Mouse (Mus musculus) embryo, embryonic 11 days (tissue): ENCODE data around the gene Vmn1r104.
"Not testable (repeated sequence)": the region's sequence is repeated elsewhere in the genome, so short reads cannot be mapped to it uniquely, and the experiment has no call there.

Experiments used
- DNase-seq: peaks from one replicate; pipeline ENCODE4 v3.0.0-alpha.2; 2015

Gene Vmn1r104

GRCm38 (mm10) chr7:20533537-20533936 is at the start of gene Vmn1r104:
Gene Vmn1r104 (plus strand): TSS chr7:20533837.
- DNase-seq: not testable (repeated sequence)

GRCm38 (mm10) chr7:20510434-20510833 is 23.2 kb upstream of the Vmn1r104 start, which contains the start of gene Vmn1r103:
Gene Vmn1r103 (minus strand): TSS chr7:20510534.
- DNase-seq: not testable (repeated sequence)

- DNase-seq: not testable (repeated sequence)
These were observed 12.0 kb downstream of the Vmn1r104 start, which contains the start of gene Gm5726 for GRCm38 (mm10) chr7:20545657-20546056. Gene Gm5726 (minus strand): TSS chr7:20545757.

- not testable (repeated sequence) for DNase-seq
These were observed 42.5 kb downstream of the Vmn1r104 start, which contains the start of gene Gm4141 for GRCm38 (mm10) chr7:20576141-20576540. Gene Gm4141 (minus strand): TSS chr7:20576241.
